Mouse (Mus musculus) gastrocnemius, postnatal 10 days (tissue): ENCODE data around the gene Slc25a10. TPM values are rescaled to one million over a fixed set of nuclear protein-coding genes. Genes with fewer than 3 reads are reported as not detected.

ENCODE experiments used
- DNase-seq: peaks from one replicate; pipeline ENCODE4 v3.0.0; 2021; ENCODE audit warnings: mixed read lengths
- total RNA-seq, 2 experiments: library from RNA; stranded (reverse); gene quantifications; 2 replicates each; pipeline ENCODE4 v1.2.3; 2021

Gene Slc25a10
- total RNA-seq, 2 experiments from 2014 or later, result 9.7 to 11.1 TPM

DNA sequence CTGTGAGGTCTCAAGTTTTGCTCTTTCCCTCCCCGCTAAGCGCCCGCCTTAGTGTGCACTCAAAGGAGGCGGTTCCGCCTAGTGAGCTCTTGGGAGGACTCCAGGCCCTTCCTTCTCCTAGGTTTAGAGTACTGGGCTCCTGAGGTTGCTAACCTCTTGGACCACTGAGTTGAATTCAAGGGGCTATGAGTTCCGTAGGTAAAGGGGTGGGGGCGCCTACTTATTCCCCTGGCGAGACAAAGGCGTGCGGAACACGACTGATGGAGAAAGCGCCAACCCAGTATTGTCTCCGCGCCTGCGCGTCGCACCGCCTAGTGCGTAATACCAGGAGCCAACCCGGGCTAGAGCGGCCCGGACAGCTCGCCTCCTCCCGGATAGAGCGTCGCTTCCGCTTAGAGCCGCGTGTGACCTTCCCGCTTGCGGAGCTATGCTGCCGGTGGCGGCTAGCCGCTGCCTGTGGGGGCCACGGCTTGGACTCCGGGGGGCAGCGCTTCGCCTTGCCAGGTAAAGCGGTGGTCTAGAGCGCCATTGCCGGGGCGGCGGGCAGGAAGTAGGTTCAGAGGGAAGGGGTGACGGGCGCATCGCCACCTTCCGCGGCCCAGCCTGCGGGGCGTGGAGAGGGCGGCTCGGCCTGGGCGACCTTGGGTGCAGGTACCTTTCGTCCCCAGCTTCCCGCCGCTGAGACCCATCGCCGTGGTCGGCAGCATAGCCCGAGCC lies 7.2 kb upstream of the Slc25a10 start, which contains the start of gene Mrpl12:
Mrpl12 (plus strand) TSS at position 349 of the 717 bp plus-strand sequence.
- peak; percentile 84 for DNase-seq

DNA sequence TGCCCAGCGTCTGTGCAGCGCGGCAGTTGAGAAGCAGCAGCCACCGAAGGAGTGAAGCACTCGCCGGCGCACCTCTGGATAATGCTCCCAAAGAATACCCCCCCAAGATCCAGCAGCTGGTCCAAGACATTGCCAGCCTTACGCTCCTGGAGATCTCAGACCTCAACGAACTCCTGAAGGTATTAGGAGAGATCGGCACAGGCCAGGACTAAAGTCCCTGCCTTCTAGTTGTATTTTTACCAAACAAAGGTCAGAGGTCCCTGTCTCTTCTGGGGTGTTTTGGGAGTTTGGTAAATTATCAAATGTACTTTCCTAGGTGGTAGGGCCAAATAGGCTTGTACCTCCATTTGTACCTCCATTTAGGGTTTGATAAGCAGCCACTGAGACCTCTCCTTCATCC lies 6.4 kb upstream of the Slc25a10 start:
- DNase-seq, result no peak

DNA sequence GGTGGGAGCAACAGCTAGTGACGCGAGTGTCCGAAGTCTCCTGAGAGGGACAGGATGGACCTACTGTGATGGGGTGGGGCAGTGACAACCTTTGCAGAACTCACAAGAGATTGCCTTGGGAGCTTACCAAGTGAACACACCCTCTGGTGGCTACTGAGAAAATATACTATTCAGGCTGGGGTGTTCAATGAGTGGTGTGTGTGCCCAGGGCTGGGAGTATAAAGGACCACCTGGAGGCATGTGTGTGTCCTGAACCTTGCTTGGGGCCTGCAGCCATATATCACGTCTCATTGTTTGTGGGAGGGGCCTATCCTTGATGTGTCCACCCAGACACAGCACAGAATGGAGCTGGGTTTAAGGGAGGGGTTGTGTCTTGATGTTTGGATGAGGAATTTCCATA lies 3.1 kb upstream of the Slc25a10 start:
- DNase-seq, result no peak

DNA sequence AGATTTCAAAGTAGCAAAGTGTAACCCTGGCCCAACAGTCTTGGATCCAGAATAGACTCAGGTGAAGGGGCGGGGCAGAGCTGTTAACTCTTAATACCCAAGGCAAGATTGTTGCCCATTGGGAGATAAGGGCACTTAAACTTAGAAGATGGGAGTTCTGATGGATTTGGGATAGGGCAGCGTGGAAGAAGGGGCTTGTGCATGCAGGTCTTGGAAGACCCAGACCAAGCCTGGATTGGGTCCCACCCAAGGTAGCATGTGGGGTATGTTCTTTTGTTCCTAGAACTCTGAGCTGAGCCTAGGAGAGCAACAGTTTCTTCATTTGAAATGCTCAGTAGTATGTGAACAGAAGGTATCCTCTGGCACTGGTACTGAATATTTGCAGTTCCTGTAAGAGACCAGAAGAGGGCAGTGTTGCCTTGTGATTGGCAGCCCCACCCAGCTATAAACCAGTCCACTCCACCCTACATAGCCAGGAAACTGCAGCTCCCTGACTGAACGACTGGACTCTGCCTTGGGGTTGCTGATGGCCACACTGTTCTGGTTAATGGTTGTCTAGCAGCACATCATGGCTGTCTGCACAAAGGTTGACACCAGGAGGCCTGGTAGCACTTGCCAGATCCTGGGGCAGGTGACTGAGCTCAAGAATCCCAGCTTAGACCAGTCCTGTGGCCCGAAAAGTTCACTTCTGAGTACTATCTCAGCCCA lies 2.4 kb upstream of the Slc25a10 start:
- DNase-seq, result peak; percentile 45

DNA sequence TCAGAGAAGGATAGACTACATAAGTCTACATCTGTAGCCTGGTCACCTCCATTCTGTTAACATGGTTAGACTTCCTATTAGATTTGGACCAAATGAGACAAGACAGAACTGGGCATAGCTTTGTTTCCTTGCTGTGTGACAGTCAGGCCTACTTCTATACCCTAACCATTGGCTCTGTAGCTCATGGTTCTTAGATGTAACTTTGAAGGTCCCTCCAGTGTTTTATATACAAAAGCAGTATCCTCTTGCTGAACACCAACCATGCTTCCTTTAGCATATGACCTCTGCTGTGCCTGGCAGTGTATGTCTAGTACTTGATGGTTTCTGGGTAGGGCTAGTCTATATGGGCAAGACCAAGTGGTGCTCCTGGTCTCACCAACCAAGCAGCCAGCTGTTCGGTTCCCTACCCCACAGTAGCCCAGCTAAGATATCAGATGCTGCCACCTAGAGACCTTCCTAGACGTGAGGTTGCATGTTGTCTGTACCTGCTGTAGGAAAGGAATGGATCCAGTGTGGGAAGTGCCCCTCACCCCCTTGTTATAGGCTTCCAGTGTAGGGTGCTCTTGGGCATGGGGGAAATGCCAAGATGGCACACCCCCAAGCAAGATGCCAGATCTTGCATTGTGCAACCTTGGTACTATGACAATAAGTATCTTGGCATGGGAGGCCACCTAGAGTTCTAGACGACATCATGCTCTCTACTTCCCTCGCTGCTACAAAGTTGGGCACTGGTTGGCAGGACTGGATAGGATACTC lies 1.2 kb upstream of the Slc25a10 start:
- no peak for DNase-seq

DNA sequence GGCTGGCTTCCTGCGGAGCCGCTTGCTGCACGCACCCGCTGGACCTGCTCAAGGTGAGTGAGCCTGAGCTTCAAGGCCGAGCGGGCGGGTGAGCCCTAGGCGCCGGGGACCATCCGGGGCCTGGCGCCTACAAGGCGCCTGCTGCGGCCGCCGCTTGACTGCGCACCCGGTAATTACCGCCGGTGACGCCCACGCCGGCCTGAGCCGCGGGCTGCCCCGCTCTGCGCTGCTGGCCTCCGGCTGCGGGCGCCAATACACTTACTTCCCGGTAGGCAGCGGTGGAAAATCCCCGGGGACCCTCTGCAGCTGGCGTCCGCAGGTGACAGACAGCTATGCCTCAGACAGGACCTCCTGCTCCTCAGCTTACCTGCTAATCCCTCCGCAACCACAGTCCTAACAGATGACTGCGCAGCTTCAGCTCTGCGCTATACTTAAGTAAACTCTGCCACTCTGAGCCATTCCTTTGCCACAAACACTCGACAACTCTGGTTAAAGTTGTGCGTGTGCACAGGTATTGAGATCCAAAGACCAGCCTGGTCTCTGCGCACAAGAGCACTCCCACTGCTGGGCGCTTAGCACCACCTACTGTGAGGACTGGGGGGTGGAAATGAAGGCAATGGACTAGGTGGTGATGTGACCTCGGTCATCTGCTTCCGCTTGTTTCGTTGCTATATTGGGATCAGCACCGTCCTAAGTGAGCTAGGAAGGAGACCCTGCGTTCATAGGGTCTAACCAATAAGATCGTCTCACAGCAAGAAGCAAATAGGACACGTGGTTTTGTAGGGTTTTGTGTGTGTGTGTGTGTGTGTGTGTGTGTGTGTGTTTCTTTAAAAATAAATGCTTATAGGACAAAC lies 611 bp downstream of the Slc25a10 start:
- DNase-seq, result no peak

DNA sequence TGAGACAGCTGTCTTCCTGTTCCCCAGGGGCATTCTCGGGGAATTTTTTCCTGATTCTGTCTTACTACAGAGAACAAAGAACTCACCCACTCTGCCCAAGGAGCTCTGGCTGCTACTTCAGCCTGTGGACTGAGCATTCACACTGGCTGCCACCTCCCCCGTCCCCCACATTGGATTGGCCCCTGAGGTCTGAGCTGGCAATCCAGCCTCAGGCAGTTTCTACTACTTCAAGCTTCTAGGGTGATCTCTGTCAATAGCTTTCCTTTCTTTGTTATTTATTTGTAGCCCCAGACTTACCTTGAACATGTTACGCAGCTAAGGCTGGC lies 1.2 kb downstream of the Slc25a10 start:
- no peak for DNase-seq

DNA sequence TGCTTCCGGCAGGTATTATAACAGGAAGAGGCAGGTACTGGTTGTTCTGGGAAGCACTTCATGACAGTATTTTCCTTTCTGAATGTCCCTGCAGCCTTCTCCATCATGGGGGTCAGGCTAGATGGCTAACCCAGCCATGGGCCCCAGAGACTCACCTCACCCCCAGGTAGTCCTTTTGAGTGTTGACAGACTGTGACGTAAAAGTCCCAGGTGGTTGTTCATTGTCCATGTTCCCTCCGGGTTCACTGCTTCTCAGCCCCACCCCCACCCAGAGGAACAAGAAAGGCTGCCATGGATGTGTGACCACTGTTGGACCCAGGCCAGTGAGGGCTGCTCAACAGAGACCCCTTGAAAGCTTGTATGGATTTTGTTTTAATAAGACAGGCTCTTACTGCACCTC lies 1.7 kb downstream of the Slc25a10 start:
- no peak for DNase-seq

DNA sequence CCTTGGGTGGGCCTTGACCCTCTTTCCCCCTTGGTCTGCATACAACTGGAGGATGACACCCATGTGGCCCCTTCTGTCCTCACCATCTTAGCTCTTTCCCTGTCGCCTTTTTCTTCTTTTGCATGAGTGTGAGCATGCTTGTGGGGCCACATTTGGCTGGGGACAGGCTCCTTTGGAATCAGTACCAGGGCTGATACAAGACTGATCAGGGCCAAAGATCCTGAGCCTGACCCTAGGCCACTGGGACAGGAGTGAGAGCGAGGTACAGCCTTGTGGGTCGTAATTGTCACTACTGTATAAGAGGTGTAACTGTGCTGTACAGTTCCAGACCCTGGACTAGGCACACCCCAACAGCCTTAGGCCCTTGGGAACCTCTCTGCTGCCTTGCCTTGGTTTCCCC lies 2.3 kb downstream of the Slc25a10 start:
- no peak for DNase-seq

DNA sequence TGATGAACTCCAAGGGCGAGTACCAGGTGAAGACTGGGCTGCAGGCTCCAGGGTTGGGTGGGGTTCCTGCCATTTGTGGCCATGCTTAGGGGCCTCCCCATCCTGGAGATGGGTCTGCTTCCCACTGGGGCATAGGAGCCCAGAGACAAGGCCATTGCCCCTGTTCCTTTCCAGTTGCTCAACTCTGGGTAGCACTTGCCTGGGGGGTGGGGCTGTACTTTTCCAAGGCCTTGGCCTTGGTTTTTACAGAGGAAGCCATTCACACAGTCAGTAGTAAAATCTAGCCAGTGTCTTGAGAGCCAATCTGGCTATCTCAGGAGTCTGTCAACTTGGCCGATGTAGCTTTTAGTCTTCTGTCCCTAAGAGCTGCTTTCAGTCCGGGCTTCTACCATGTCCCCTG lies 5.8 kb downstream of the Slc25a10 start:
- DNase-seq, result no peak

DNA sequence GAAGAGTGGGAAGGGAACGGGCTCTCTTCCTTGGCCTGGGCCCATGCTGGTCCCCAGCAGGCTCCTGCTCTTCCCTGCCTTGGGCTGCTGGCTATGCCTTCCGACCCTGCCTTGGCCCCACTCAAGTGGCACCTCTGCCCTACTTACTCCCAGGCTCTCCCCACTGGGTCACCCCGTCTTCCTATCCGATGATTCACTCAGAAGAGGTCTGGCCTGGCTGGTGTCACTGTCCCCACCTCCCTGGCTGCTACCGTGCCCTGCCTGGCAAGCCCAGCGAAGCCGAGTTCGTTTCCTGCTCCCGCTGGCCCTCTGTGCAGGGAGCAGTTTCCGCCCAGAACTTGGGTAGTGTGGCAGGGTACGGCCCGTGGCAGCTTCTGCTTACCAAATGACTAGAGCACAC lies 6.6 kb downstream of the Slc25a10 start:
- DNase-seq, result no peak

DNA sequence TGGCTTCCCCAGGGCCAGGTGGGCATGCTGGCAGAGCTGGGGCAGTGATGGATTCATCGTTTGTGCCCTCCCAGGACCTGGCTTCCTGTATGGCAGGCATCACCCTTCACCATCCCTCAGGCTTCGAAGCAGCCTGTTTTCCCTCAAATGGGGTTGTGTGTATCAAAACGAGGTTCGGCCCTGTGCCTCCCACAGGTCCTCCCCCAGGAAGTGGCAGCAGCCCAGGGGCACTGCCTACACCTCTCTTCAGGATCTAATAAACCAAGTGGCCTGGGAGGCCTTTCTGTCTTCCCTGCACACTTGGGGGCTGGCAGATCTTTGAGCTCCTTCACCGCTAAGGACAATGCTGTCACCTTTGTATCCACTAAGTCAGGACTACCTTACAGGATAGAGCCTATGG lies 7.3 kb downstream of the Slc25a10 start:
- no peak for DNase-seq

DNA sequence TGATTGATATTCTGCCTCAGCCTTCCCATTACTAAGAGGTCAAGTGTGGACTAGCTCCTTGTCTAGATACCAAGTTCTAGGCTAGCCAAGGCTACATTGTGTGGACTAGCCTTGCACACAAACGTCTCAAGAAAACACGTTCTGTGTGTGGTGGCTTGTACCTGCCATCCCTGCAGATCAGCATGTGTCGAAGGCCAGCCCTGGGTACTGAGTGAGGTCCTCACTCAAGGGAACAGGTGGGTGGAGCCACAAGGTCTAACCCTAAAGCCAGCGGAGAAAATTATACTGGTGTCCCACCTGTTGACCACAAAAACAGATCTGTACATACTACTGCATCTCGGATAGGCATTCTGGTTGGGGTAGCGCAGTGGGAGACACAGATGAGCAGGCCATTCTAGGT lies 8.3 kb downstream of the Slc25a10 start:
- DNase-seq, result no peak

DNA sequence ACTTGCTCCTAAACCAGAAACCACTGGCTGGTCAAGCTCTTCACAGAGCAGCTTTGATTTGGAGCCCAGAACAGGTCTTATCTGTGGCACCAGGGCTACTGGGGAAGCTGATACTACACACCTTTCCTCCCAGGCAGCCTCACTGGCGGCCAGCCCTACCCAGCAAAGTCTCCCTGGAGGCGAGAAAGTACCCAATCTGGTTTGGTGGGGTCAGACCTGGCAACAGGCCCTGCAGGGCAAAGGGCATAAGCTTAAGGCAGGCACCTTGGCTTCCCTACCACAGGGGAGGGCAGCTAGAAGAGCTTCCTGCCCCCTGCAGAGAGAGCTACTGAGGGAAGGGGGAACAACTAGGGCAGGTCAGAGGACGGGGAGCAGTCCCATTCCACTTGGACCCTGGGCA lies 8.7 kb downstream of the Slc25a10 start:
- no peak for DNase-seq

DNA sequence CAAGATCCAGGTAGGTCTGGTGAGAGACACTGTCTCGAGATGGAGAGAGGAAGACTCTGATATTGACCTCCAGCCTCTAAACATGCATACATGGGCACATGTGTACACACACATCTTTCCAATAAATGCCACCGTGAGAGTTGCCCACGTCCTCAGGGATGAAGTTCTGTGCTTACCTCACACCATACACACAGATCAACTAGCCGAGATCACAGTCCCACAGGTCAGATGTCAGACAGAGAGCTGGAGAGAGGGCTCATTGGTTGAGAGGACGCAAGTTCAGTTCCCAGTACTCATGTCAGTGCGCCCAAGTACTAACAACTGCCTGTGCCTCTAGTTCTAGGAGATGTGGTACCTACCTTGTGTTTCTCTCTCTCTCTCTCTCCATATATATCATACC lies 9.4 kb downstream of the Slc25a10 start:
- DNase-seq, result no peak

DNA sequence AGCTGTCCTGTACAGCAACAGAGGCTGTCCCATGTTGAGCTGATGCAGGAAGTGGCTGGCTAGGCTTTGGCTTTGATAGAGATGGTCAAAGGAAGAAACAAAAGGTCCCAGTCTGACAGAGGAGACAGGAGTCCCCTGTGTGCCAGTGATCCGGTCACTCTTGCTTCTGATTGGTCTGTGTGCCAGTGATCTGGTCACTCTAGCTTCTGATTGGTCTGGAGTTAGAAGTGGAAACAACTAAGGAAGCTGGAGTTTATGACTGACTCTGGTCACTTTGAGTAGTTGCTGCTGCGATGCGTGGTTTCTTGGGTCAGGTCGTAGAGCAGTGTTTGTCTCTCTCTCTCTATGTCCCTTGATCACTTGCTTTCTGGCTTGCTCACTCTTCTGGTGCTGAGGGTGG lies 10.1 kb downstream of the Slc25a10 start:
- no peak for DNase-seq

DNA sequence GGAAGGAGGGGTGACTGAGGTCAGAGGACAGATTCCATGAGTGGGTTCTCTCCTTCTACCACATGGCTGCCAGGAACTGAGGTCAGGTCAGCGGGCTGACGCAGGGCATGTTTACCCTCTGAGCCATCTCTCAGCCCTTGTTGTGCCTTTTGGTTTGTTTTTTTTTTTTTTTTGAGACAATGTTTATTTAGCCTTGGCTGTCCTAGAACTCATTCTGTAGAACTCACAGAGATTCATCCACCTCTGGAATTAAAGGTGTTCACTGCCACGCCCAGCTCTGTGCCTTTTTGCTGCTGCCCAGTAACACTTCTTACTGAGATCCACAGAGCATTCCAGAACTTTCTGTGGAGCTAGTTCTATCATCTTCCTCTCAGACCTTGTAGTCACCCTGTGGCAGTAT lies 14.0 kb downstream of the Slc25a10 start:
- no peak for DNase-seq

DNA sequence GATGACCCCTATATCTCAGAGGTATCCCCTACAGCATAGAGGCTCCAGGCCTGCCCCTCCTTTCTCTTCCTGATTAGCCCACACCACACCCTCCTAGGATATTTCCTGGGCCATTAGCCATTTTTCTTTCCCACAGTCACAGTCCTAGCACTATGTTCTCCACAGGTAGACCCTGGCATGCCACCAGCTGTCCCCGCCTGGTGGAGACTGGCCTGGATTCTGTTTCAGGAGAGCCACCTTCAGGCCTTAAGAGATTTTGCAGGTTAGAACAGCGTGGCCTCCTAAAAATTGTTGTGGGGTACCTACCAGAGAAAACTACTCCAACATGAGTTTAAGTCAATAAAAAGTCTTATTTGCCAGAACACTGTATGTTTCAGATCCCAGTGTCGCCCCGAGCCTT lies 15.3 kb downstream of the Slc25a10 start:
- DNase-seq, result no peak

DNA sequence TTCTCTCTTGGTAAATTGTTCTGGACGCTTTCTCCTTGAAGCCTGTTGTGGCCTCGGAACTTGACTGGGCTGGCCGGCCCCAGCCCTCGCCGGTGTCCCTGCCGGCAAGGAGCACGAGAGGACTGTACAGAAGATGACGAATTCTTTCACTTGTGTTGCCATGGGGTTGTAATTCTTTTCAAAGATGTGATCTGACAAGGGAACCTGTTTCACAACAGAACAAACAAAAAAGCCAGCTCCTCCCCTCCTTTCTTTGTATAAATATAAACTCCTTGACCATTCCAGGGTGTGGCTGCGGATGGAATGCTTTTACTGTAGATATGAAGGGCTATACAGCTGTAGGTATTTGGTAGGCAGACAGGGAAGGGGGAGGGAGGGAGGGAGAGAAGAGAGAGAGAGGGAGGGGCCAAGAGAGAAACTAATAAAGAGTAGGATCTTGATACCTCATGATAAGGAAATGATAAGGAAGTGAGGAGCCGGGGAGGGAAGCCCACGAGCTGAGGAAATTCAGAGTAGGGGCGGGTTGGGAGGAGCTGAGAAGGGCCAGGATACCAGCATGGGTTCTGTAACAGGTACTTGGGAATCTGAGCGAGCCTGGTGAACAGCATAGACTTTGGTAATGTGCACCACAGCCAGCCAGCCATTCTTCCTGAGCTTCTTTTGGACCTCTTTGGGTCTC lies 16.1 kb downstream of the Slc25a10 start:
- DNase-seq, result no peak

DNA sequence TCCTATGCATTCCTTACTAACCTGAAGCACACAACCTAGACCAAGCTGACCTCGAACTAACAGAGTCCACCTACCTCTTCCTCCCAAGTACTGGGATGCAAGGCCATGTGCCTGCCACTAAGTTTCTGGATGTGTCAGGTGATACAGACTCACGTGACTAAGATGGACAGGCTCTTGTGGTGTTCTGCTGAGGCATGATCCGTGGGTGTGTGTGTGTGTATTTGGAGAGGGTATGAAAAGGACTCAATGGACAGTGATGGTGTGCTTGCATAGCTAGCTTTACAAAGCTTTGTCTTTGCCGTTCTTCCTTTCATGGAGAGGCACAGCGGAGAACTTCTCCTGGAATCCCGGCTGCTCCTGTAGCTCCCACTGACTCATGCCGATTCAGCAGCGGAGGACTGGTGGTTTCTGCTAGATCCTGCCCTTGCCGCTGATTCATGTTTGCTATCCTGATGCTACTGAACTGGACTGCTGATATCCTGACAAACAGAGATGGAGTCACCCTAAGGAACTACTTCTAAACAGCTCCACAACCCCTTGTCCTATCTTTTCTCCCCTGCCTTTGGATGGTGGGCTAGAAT lies 16.7 kb downstream of the Slc25a10 start:
- no peak for DNase-seq

DNA sequence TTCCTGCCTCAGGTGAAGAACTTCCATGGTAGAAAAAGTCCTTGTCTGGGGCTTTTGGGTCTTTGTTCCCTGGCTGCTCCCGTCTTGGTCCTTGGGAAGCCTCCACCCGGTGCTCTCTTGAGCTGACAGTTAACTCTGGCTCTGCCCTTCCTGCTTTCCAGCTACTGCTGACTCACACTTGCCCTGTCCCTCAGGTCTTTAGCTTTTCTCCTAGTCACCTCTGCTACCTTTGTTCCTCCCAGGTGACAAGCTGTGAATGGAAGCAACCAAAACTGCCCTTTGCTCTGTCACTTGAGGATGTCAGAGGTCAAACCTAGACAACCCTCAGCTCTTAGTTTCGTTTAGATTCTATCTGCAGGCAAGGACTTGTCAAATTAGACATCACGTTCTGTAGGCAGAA lies 18.3 kb downstream of the Slc25a10 start:
- DNase-seq, result no peak
